Mouse (Mus musculus) lung, postnatal 10 days (tissue): ENCODE results near the gene Med23.

Experiments
- DNase-seq: peaks from one replicate; pipeline ENCODE4 v3.0.0; 2021

The Med23 gene

GRCm38 (mm10) chr10:24869760-24870290 lies at the start of gene Med23:
Gene Med23 (plus strand): TSS chr10:24869986.
- peak; percentile 99 for DNase-seq

- no peak for DNase-seq
Observed at GRCm38 (mm10) chr10:24821990-24822676, 47.7 kb upstream of the Med23 start.

GRCm38 (mm10) chr10:24822842-24823241 lies 46.9 kb upstream of the Med23 start:
- no peak for DNase-seq

- DNase-seq, result no peak
Observed at GRCm38 (mm10) chr10:24823265-24823664, 46.5 kb upstream of the Med23 start.

GRCm38 (mm10) chr10:24823697-24824535 lies 45.9 kb upstream of the Med23 start:
- peak; percentile 22 for DNase-seq

- DNase-seq, result no peak
Observed at GRCm38 (mm10) chr10:24824621-24825020, 45.2 kb upstream of the Med23 start.

GRCm38 (mm10) chr10:24825456-24826081 lies 44.2 kb upstream of the Med23 start:
- DNase-seq, result no peak

- DNase-seq, result no peak
Observed at GRCm38 (mm10) chr10:24826130-24826529, 43.7 kb upstream of the Med23 start.

GRCm38 (mm10) chr10:24828136-24828535 lies 41.6 kb upstream of the Med23 start:
- DNase-seq, result no peak

GRCm38 (mm10) chr10:24830448-24830847 lies 39.3 kb upstream of the Med23 start:
- DNase-seq, result peak; percentile 31

GRCm38 (mm10) chr10:24831377-24832095 lies 38.2 kb upstream of the Med23 start:
- no peak for DNase-seq

GRCm38 (mm10) chr10:24832306-24832705 lies 37.5 kb upstream of the Med23 start:
- no peak for DNase-seq

- DNase-seq, result no peak
Observed at GRCm38 (mm10) chr10:24834634-24835371, 35.0 kb upstream of the Med23 start.

GRCm38 (mm10) chr10:24835702-24836342 lies 34.0 kb upstream of the Med23 start:
- no peak for DNase-seq

- DNase-seq, result no peak
Observed at GRCm38 (mm10) chr10:24836366-24837038, 33.3 kb upstream of the Med23 start.

- no peak for DNase-seq
Observed at GRCm38 (mm10) chr10:24840795-24841194, 29.0 kb upstream of the Med23 start.

- DNase-seq, result no peak
Observed at GRCm38 (mm10) chr10:24841998-24842397, 27.8 kb upstream of the Med23 start.

GRCm38 (mm10) chr10:24842676-24843075 lies 27.1 kb upstream of the Med23 start, which contains the start of gene Enpp3:
Gene Enpp3 (minus strand): TSS chr10:24842823.
- no peak for DNase-seq

- no peak for DNase-seq
Observed at GRCm38 (mm10) chr10:24863146-24863545, 6.6 kb upstream of the Med23 start.

GRCm38 (mm10) chr10:24864434-24864833 lies 5.4 kb upstream of the Med23 start:
- peak; percentile 11 for DNase-seq

- DNase-seq, result no peak
Observed at GRCm38 (mm10) chr10:24873624-24874023, 3.8 kb downstream of the Med23 start.
